8 mouse cellular contexts compared by ENCODE assay signal in genomic region chr15:100468295-100469188, GRCm38 (mm10). TPM values are rescaled to one million over a fixed set of nuclear protein-coding genes. Genes with fewer than 3 reads are reported as not detected.
A peak's percentile ranks its signal among the peaks of the same experiment; 100 is the strongest.
DNase-seq lines count a peak whose midpoint lies in the region; ATAC-seq and TF ChIP-seq lines count a peak whose summit lies in the region.

Letmd1 (plus strand) TSS chr15:100469023.

- H3K9ac ChIP-seq in intestine, postnatal 0 days (ENCODE audit: low read depth, low read length), result peak within 1 kb of the TSS; percentile 81

- H3K36me3 ChIP-seq in embryonic facial prominence, embryonic 10.5 days (replicated peaks), result peaks cover 30% of the 10 kb centered on the region
- no peaks in the 10 kb centered on the region for H3K36me3 ChIP-seq in intestine, postnatal 0 days (ENCODE audit: control insufficient read depth, insufficient read depth)
- H3K36me3 ChIP-seq in midbrain, embryonic 10.5 days, result peaks cover 30% of the 10 kb centered on the region

- intact Hi-C loops in left cerebral cortex, postnatal 36 days (cut with DNase I), result loop anchor here (5.0 to 10.0 kb wide), 3 partner anchors 214 to 446 kb away; no protein-coding TSS in a partner anchor

- H3K27me3 ChIP-seq in embryonic facial prominence, embryonic 10.5 days (replicated peaks; ENCODE audit: low read depth, poor library complexity, severe bottlenecking), result no peaks in the 10 kb centered on the region
- no peaks in the 10 kb centered on the region for H3K27me3 ChIP-seq in intestine, postnatal 0 days (replicated peaks; ENCODE audit: control insufficient read depth, insufficient read depth, low read length)
- no peaks in the 10 kb centered on the region for H3K27me3 ChIP-seq in midbrain, embryonic 10.5 days (ENCODE audit: low read depth, poor library complexity, severe bottlenecking)

- H3K4me1 ChIP-seq in embryonic facial prominence, embryonic 10.5 days, result peaks cover 29% of the 10 kb centered on the region
- H3K4me1 ChIP-seq in intestine, postnatal 0 days (replicated peaks; ENCODE audit: control insufficient read depth, insufficient read depth, low read length), result 0 out of 2 replicates have a peak, but pooled peaks cover 8% of the 10 kb centered on the region
- H3K4me1 ChIP-seq in midbrain, embryonic 10.5 days, result peaks cover 31% of the 10 kb centered on the region

- peak; percentile 93 for TF ChIP-seq CTCF in intestine, postnatal 0 days (IDR thresholded peaks at IDR 0.05; ENCODE audit: low read depth)

- peak within 1 kb of the TSS; percentile 95 for H3K27ac ChIP-seq in embryonic facial prominence, embryonic 10.5 days (replicated peaks)
- peak within 1 kb of the TSS; percentile 88 for H3K27ac ChIP-seq in intestine, postnatal 0 days (ENCODE audit: low read depth, low read length)
- H3K27ac ChIP-seq in midbrain, embryonic 10.5 days (replicated peaks), result peak within 1 kb of the TSS; percentile 93

- WGBS in embryonic facial prominence, embryonic 10.5 days, result 3% methylated on average over 84 of the region's 84 CpGs
- WGBS in intestine, postnatal 0 days, result 1% methylated on average over 73 of the region's 84 CpGs
- WGBS in midbrain, embryonic 10.5 days, result 3% methylated on average over 84 of the region's 84 CpGs

- H3K9me3 ChIP-seq in embryonic facial prominence, embryonic 10.5 days, result no peaks in the 10 kb centered on the region
- no peaks in the 10 kb centered on the region for H3K9me3 ChIP-seq in intestine, postnatal 0 days (ENCODE audit: control insufficient read depth)
- H3K9me3 ChIP-seq in midbrain, embryonic 10.5 days (replicated peaks), result no peaks in the 10 kb centered on the region

- H3K4me2 ChIP-seq in intestine, postnatal 0 days (replicated peaks; ENCODE audit: low read depth), result peak within 1 kb of the TSS; percentile 89

- H3K4me3 ChIP-seq in embryonic facial prominence, embryonic 10.5 days, result peak within 1 kb of the TSS; percentile 86
- H3K4me3 ChIP-seq in intestine, postnatal 0 days (ENCODE audit: low read depth, low read length), result peak within 1 kb of the TSS; percentile 85
- H3K4me3 ChIP-seq in midbrain, embryonic 10.5 days, result peak within 1 kb of the TSS; percentile 91

- ATAC-seq in intestine, postnatal 0 days, result peak; percentile 82

- peak; percentile 96 for DNase-seq in adrenal gland, postnatal 14 days
- peak; percentile 91 for DNase-seq in embryonic facial prominence, embryonic 10.5 days (ENCODE audit: low spot score)
- no peak for DNase-seq in gonadal fat pad, adult 2 months (ENCODE audit: low read depth)
- peak; percentile 89 to 93 for DNase-seq in left cerebral cortex, postnatal 36 days (ENCODE audit: low spot score in 2 of 2)
- DNase-seq in midbrain, embryonic 10.5 days (ENCODE audit: low spot score), result peak; percentile 88
- DNase-seq in right cerebral cortex, postnatal 36 days (ENCODE audit: low spot score in 2 of 2), result peak; percentile 85 to 86
- DNase-seq in urinary bladder, postnatal 4 days (ENCODE audit: low spot score in 2 of 2), result peak; percentile 85 to 87

RNA-seq across cellular contexts. Expression of gene Letmd1, which starts in this region (rescaled TPM):
- total RNA-seq in adrenal gland, postnatal 14 days (2021), result 287 and 307 TPM in 2 replicates
- polyA plus RNA-seq in embryonic facial prominence, embryonic 10.5 days (2016; fragmentation: Nextera tagmentation; extraction: Ambion mirVana), result 36.5 and 38.6 TPM in 2 replicates
- polyA plus RNA-seq in gonadal fat pad, adult 2 months (2012; rRNA removed), result 47.8 and 59.6 TPM in 2 replicates
- 10.6 and 11.5 TPM in 2 replicates for polyA plus RNA-seq in intestine, postnatal 0 days (2015; fragmentation: Nextera tagmentation; extraction: Ambion mirVana)
- 10 to 100 TPM; 60.7 to 60.8 TPM for total RNA-seq in left cerebral cortex, postnatal 36 days (2021)
- polyA plus RNA-seq in midbrain, embryonic 10.5 days (2016; fragmentation: Nextera tagmentation; extraction: Ambion mirVana), result 44.1 and 47.3 TPM in 2 replicates
